19 mouse cellular contexts compared by ENCODE assay signal in the genomic region with DNA sequence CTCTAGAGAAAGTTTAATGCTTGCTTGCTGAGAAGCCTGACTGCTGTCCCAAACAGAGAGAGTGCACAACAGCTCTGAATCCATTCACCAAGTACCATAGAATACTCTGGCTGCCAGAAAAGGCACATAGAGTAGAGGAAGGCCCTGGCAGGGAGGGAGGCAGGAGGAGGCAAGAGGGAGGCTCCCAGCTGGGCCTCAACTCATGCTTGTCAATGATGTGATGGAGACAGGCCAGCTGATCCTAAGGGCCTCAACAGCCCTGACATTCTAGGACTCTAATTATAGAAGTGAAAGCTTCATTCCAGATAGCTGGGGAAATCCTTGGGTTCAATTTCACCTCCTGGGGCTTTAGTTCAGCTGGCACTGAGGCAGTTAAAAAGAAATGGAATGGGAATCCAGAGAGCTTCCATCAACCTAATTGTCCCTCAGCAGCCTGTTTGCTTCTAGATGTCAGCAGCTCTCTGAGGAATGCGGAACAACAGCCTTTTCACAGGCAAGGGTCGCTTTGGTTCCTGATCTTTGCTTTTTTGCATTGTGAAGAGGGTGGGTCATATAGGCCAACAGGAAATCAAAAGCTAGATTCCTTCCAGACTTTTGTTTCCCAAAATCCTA.
DNase-seq lines count a peak whose midpoint lies in the region; ATAC-seq and TF ChIP-seq lines count a peak whose summit lies in the region.
"Had no signal": no experiment of that assay in that cellular context is flagged by ENCODE, and none has a peak within 500 bp of the region (broad histone marks: within the 10 kb centered on the region; RNA-seq: fewer than 3 reads in every experiment).

No protein-coding gene starts in this region.

- TF ChIP-seq POLR2A in lung, adult 2 months (IDR thresholded peaks at IDR 0.05; ENCODE audit: borderline replicate concordance, extremely low read depth, low read depth, low read length), result no peak

- peaks cover 3% of the 10 kb centered on the region; the same call in 1 of the 2 replicates for H3K4me1 ChIP-seq in heart, embryonic 12.5 days (replicated peaks)
- H3K4me1 ChIP-seq in lung, embryonic 14.5 days (ENCODE audit: insufficient read depth), result 0 out of 2 replicates have a peak, but pooled peaks cover 2% of the 10 kb centered on the region
- H3K4me1 ChIP-seq in lung, adult 2 months (ENCODE audit: control insufficient read depth, insufficient read depth, low read length), result peaks cover 2% of the 10 kb centered on the region; the same call in 1 of the 2 replicates
- H3K4me1 ChIP-seq in stomach, embryonic 16.5 days (ENCODE audit: control insufficient read depth, insufficient read depth, low read length), result no peaks in the 10 kb centered on the region
- H3K4me1 ChIP-seq in hindbrain, embryonic 11.5 days (replicated peaks; ENCODE audit: control insufficient read depth, insufficient read depth, low read length), result no peaks in the 10 kb centered on the region
- H3K4me1 ChIP-seq: liver, embryonic 15.5 days; neural tube, embryonic 12.5 days; stomach, embryonic 15.5 days had no signal

- H3K4me2 ChIP-seq in heart, embryonic 12.5 days, result no peak overlapping the region
- H3K4me2 ChIP-seq in lung, embryonic 14.5 days, result no peak overlapping the region
- H3K4me2 ChIP-seq in stomach, embryonic 16.5 days (ENCODE audit: low read depth, low read length), result no peak overlapping the region
- no peak overlapping the region for H3K4me2 ChIP-seq in hindbrain, embryonic 11.5 days (replicated peaks; ENCODE audit: low read depth, low read length)
- H3K4me2 ChIP-seq: liver, embryonic 15.5 days; neural tube, embryonic 12.5 days; stomach, embryonic 15.5 days had no signal

- no peaks in the 10 kb centered on the region for H3K9me3 ChIP-seq in heart, embryonic 12.5 days (replicated peaks)
- H3K9me3 ChIP-seq in lung, embryonic 14.5 days (ENCODE audit: low read depth, low read length), result no peaks in the 10 kb centered on the region
- H3K9me3 ChIP-seq in stomach, embryonic 16.5 days (replicated peaks; ENCODE audit: control insufficient read depth, low read length), result no peaks in the 10 kb centered on the region
- H3K9me3 ChIP-seq in hindbrain, embryonic 11.5 days (ENCODE audit: control insufficient read depth, low read length), result no peaks in the 10 kb centered on the region
- H3K9me3 ChIP-seq: G1E; liver, embryonic 15.5 days; neural tube, embryonic 12.5 days; stomach, embryonic 15.5 days had no signal

- WGBS in heart, embryonic 12.5 days, result 42% methylated on average over 2 of the region's 2 CpGs
- WGBS in lung, embryonic 14.5 days, result 22% methylated on average over 2 of the region's 2 CpGs
- WGBS in lung, adult 2 months, result 63% methylated on average over 2 of the region's 2 CpGs
- WGBS in stomach, embryonic 16.5 days, result 32% methylated on average over 2 of the region's 2 CpGs
- WGBS in hindbrain, embryonic 11.5 days, result 49% methylated on average over 2 of the region's 2 CpGs

- peak; percentile 6 to 15 for DNase-seq in heart, adult 9 months (ENCODE audit: low spot score in 2 of 2)
- DNase-seq in lung, embryonic 14.5 days, result peak; percentile 50
- DNase-seq in lung, adult 2 months, result no peak
- DNase-seq in kidney, postnatal 10 days, result peak; percentile 28
- no peak for DNase-seq in hindbrain, embryonic 11.5 days (ENCODE audit: low spot score)
- no peak for DNase-seq in layer of hippocampus, adult 18-20 months (ENCODE audit: low spot score in 2 of 2)
- DNase-seq: cerebellum, postnatal 25 days; midbrain, embryonic 14.5 days; right cerebral cortex, postnatal 25 days had no signal

- no peak overlapping the region for H3K27ac ChIP-seq in heart, embryonic 12.5 days (ENCODE audit: poor library complexity, severe bottlenecking)
- peak overlapping the region; percentile 20; the same call in 1 of the 2 replicates for H3K27ac ChIP-seq in lung, embryonic 14.5 days (ENCODE audit: low read depth)
- H3K27ac ChIP-seq in stomach, embryonic 16.5 days (ENCODE audit: low read length), result no peak overlapping the region
- no peak overlapping the region for H3K27ac ChIP-seq in hindbrain, embryonic 11.5 days (ENCODE audit: low read depth, low read length)
- H3K27ac ChIP-seq: heart, adult 2 months; left cerebral cortex, adult 2 months; liver, embryonic 15.5 days; neural tube, embryonic 12.5 days; stomach, embryonic 15.5 days had no signal

- no peak for ATAC-seq in heart, embryonic 12.5 days (ENCODE audit: insufficient number of reproducible peaks, low FRiP score)
- ATAC-seq in lung, embryonic 14.5 days (ENCODE audit: insufficient read depth), result peak; percentile 88
- ATAC-seq in stomach, embryonic 16.5 days (ENCODE audit: insufficient read depth, low FRiP score), result peak; percentile 74
- ATAC-seq in hindbrain, embryonic 11.5 days (ENCODE audit: low FRiP score), result no peak
- ATAC-seq: activated CD4-positive, CD25-positive, alpha-beta regulatory T cell, adult 4 months; intestine, embryonic 16.5 days had no signal

- H3K9ac ChIP-seq in heart, embryonic 12.5 days, result no peak overlapping the region
- no peak overlapping the region for H3K9ac ChIP-seq in lung, embryonic 14.5 days
- no peak overlapping the region for H3K9ac ChIP-seq in stomach, embryonic 16.5 days (ENCODE audit: low read length)
- no peak overlapping the region for H3K9ac ChIP-seq in hindbrain, embryonic 11.5 days (ENCODE audit: low read depth, low read length)
- H3K9ac ChIP-seq: liver, embryonic 15.5 days; neural tube, embryonic 12.5 days; stomach, embryonic 15.5 days had no signal

- no peaks in the 10 kb centered on the region for H3K27me3 ChIP-seq in heart, embryonic 12.5 days (replicated peaks)
- no peaks in the 10 kb centered on the region for H3K27me3 ChIP-seq in lung, embryonic 14.5 days (ENCODE audit: insufficient read depth, low read length)
- no peaks in the 10 kb centered on the region for H3K27me3 ChIP-seq in stomach, embryonic 16.5 days (ENCODE audit: control insufficient read depth, insufficient read depth, low read length)
- no peaks in the 10 kb centered on the region for H3K27me3 ChIP-seq in hindbrain, embryonic 11.5 days (ENCODE audit: control insufficient read depth, insufficient read depth, low read length)
- H3K27me3 ChIP-seq: liver, embryonic 15.5 days; neural tube, embryonic 12.5 days; stomach, embryonic 15.5 days had no signal

- no peaks in the 10 kb centered on the region for H3K36me3 ChIP-seq in heart, embryonic 12.5 days
- H3K36me3 ChIP-seq in lung, embryonic 14.5 days (ENCODE audit: insufficient read depth), result no peaks in the 10 kb centered on the region
- H3K36me3 ChIP-seq in stomach, embryonic 16.5 days (ENCODE audit: control insufficient read depth, insufficient read depth, low read length), result no peaks in the 10 kb centered on the region
- no peaks in the 10 kb centered on the region for H3K36me3 ChIP-seq in hindbrain, embryonic 11.5 days (ENCODE audit: control insufficient read depth, insufficient read depth, low read length)
- H3K36me3 ChIP-seq: G1E; liver, embryonic 15.5 days; neural tube, embryonic 12.5 days; stomach, embryonic 15.5 days had no signal

- no peak overlapping the region for H3K4me3 ChIP-seq in heart, embryonic 12.5 days
- H3K4me3 ChIP-seq in lung, embryonic 14.5 days (ENCODE audit: low read depth, low read length), result no peak overlapping the region
- H3K4me3 ChIP-seq in lung, adult 2 months (replicated peaks; ENCODE audit: extremely low read depth, low read depth, low read length), result no peak overlapping the region
- H3K4me3 ChIP-seq in stomach, embryonic 16.5 days (replicated peaks; ENCODE audit: low read length), result no peak overlapping the region
- H3K4me3 ChIP-seq in hindbrain, embryonic 11.5 days (ENCODE audit: low read depth, low read length), result no peak overlapping the region
- H3K4me3 ChIP-seq: heart, adult 2 months; left cerebral cortex, adult 2 months; liver, embryonic 15.5 days; neural tube, embryonic 12.5 days; stomach, embryonic 15.5 days had no signal

- TF ChIP-seq CTCF in lung, embryonic 14.5 days (IDR thresholded peaks at IDR 0.05; ENCODE audit: low read depth), result no peak
- TF ChIP-seq CTCF in lung, adult 2 months (IDR thresholded peaks at IDR 0.05; ENCODE audit: insufficient read depth, low read length), result no peak

Comparison
In these comparisons a context has a peak if more than half of its experiments do, and no peak if none do; other contexts are left out.
1. DNase-seq: peak in heart, adult 9 months (2 of 2), lung, embryonic 14.5 days (single experiment) and kidney, postnatal 10 days (single experiment); none in lung, adult 2 months (single experiment), hindbrain, embryonic 11.5 days (single experiment) and layer of hippocampus, adult 18-20 months (0 of 2).
2. ATAC-seq: peak in lung, embryonic 14.5 days (single experiment) and stomach, embryonic 16.5 days (single experiment); none in heart, embryonic 12.5 days (single experiment) and hindbrain, embryonic 11.5 days (single experiment).